Comparison of ENCODE assay signal across 10 mouse cellular contexts in genomic region chr2:172248106-172248764, GRCm38 (mm10). TPM values are rescaled to one million over a fixed set of nuclear protein-coding genes. Genes with fewer than 3 reads are reported as not detected.
DNase-seq lines count a peak whose midpoint lies in the region; ATAC-seq and TF ChIP-seq lines count a peak whose summit lies in the region.
"Had no signal": no experiment of that assay in that cellular context is flagged by ENCODE, and none has a peak within 500 bp of the region (broad histone marks: within the 10 kb centered on the region; RNA-seq: fewer than 3 reads in every experiment).

TSS of gene Mc3r (plus strand) at chr2:172248492.

- peak within 1 kb of the TSS; percentile 39 for H3K4me2 ChIP-seq in forebrain, embryonic 13.5 days
- no peak within 1 kb of the TSS for H3K4me2 ChIP-seq in liver, embryonic 14.5 days (ENCODE audit: low read depth)
- peak within 1 kb of the TSS; percentile 40 for H3K4me2 ChIP-seq in neural tube, embryonic 15.5 days

- H3K4me1 ChIP-seq in forebrain, embryonic 13.5 days = peaks cover 7% of the 10 kb centered on the region; the same call in 1 of the 2 replicates
- no peaks in the 10 kb centered on the region for H3K4me1 ChIP-seq in liver, embryonic 14.5 days (replicated peaks; ENCODE audit: control insufficient read depth in 2 of 2, insufficient read depth in 2 of 2, low read length in 1 of 2)
- peaks cover 6% of the 10 kb centered on the region for H3K4me1 ChIP-seq in neural tube, embryonic 15.5 days

- ATAC-seq in forebrain, embryonic 13.5 days = peak; percentile 68
- peak; percentile 67; the same call in 1 of the 2 replicates for ATAC-seq in liver, embryonic 14.5 days (ENCODE audit: insufficient read depth)
- ATAC-seq in neural tube, embryonic 15.5 days (ENCODE audit: low FRiP score) = no peak

- peaks cover 45% of the 10 kb centered on the region for H3K27me3 ChIP-seq in forebrain, embryonic 13.5 days
- H3K27me3 ChIP-seq in liver, embryonic 14.5 days (ENCODE audit: control insufficient read depth, insufficient read depth, low read length) = peaks cover 6% of the 10 kb centered on the region
- peaks cover 30% of the 10 kb centered on the region for H3K27me3 ChIP-seq in neural tube, embryonic 15.5 days (replicated peaks)

- WGBS in forebrain, embryonic 13.5 days = 7% methylated on average over 22 of the region's 22 CpGs
- WGBS in liver, embryonic 14.5 days (ENCODE audit: insufficient replicate concordance) = 11% methylated on average over 22 of the region's 22 CpGs
- WGBS in neural tube, embryonic 15.5 days = 10% methylated on average over 22 of the region's 22 CpGs

- TF ChIP-seq CTCF in liver, embryonic 14.5 days (IDR thresholded peaks at IDR 0.05; ENCODE audit: low read depth) = peak; percentile 92

- no peak within 1 kb of the TSS for H3K9ac ChIP-seq in forebrain, embryonic 13.5 days
- no peak within 1 kb of the TSS for H3K9ac ChIP-seq in liver, embryonic 14.5 days (replicated peaks)
- 0 out of 2 replicates have a peak within 1 kb of the TSS, but pooled peaks have one; percentile 20 for H3K9ac ChIP-seq in neural tube, embryonic 15.5 days (replicated peaks)

- H3K36me3 ChIP-seq in forebrain, embryonic 13.5 days (ENCODE audit: poor library complexity, severe bottlenecking) = no peaks in the 10 kb centered on the region
- H3K36me3 ChIP-seq in liver, embryonic 14.5 days (replicated peaks; ENCODE audit: control insufficient read depth, insufficient read depth, low read depth) = no peaks in the 10 kb centered on the region
- no peaks in the 10 kb centered on the region for H3K36me3 ChIP-seq in neural tube, embryonic 15.5 days

- no peak for TF ChIP-seq EP300 in liver, embryonic 14.5 days (IDR thresholded peaks at IDR 0.05; ENCODE audit: low read depth)

- DNase-seq in ovary, postnatal 14 days (ENCODE audit: low spot score) = peak; percentile 7
- no peak for DNase-seq in ovary, postnatal 10 days (ENCODE audit: low spot score)
- peak; percentile 66 for DNase-seq in c-Kit-positive CD71-positive TER-119-positive erythroid progenitor cells, embryonic 14.5 days (ENCODE audit: low spot score)
- DNase-seq in kidney, adult 9 months = peak; percentile 6
- peak in 2 of 3 experiments; percentile 38 to 41 for DNase-seq in liver, embryonic 14.5 days (ENCODE audit: low read depth in 3 of 3, low spot score in 3 of 3)
- DNase-seq in spleen, postnatal 36 days (ENCODE audit: low spot score in 2 of 2) = no peak

- H3K9me3 ChIP-seq in forebrain, embryonic 13.5 days (replicated peaks) = no peaks in the 10 kb centered on the region
- no peaks in the 10 kb centered on the region for H3K9me3 ChIP-seq in liver, embryonic 14.5 days (ENCODE audit: control insufficient read depth, low read length)
- H3K9me3 ChIP-seq in neural tube, embryonic 15.5 days (replicated peaks) = no peaks in the 10 kb centered on the region

- peak within 1 kb of the TSS; percentile 8 for H3K4me3 ChIP-seq in forebrain, embryonic 13.5 days
- no peak within 1 kb of the TSS for H3K4me3 ChIP-seq in liver, embryonic 14.5 days (ENCODE audit: insufficient read depth in 1 of 2, low read depth in 2 of 2, low read length in 2 of 2)
- H3K4me3 ChIP-seq in neural tube, embryonic 15.5 days (replicated peaks) = 0 out of 2 replicates have a peak within 1 kb of the TSS, but pooled peaks have one; percentile 4
- H3K4me3 ChIP-seq: erythroblast, embryonic 14.5 days; myocyte had no signal

- H3K27ac ChIP-seq in forebrain, embryonic 13.5 days = no peak within 1 kb of the TSS
- H3K27ac ChIP-seq in liver, embryonic 14.5 days = no peak within 1 kb of the TSS
- no peak within 1 kb of the TSS for H3K27ac ChIP-seq in neural tube, embryonic 15.5 days (replicated peaks)

RNA-seq across cellular contexts. Expression of gene Mc3r, which starts in this region (rescaled TPM):
- 0.10 and 0.15 TPM in 2 replicates for polyA plus RNA-seq in forebrain, embryonic 13.5 days (2015; fragmentation: Nextera tagmentation; extraction: Ambion mirVana)
- not detected in 2 replicates for polyA plus RNA-seq in liver, embryonic 14.5 days (2012; rRNA removed)
- not detected in 2 replicates for polyA plus RNA-seq in liver, embryonic 14.5 days (2014; fragmentation: Nextera tagmentation; extraction: Ambion mirVana)
- 0.26 and 0.28 TPM in 2 replicates for polyA plus RNA-seq in neural tube, embryonic 15.5 days (2015; fragmentation: Nextera tagmentation; extraction: Ambion mirVana)
- polyA plus RNA-seq: erythroblast, embryonic 14.5 days; myocyte had no signal

Comparison
In these comparisons a context has a peak if more than half of its experiments do, and no peak if none do; other contexts are left out.
1. DNase-seq: peak in ovary, postnatal 14 days (single experiment), c-Kit-positive CD71-positive TER-119-positive erythroid progenitor cells, embryonic 14.5 days (single experiment) and kidney, adult 9 months (single experiment); none in ovary, postnatal 10 days (single experiment) and spleen, postnatal 36 days (0 of 2).
2. Peak in ATAC-seq, H3K4me3 ChIP-seq and H3K4me2 ChIP-seq in forebrain, embryonic 13.5 days; RNA of the gene not detected or under 1 TPM.
3. Peak in DNase-seq and ATAC-seq in liver, embryonic 14.5 days; RNA of the gene not detected or under 1 TPM.